Mouse (Mus musculus): ENCODE data around the gene Bmpr1b. TPM values are rescaled to one million over a fixed set of nuclear protein-coding genes. Genes with fewer than 3 reads are reported as not detected.
A peak's percentile ranks its signal among the peaks of the same experiment; 100 is the strongest.

Gene Bmpr1b
- polyA plus RNA-seq, 2 experiments, result 8.8 to 11.7 TPM

DNA sequence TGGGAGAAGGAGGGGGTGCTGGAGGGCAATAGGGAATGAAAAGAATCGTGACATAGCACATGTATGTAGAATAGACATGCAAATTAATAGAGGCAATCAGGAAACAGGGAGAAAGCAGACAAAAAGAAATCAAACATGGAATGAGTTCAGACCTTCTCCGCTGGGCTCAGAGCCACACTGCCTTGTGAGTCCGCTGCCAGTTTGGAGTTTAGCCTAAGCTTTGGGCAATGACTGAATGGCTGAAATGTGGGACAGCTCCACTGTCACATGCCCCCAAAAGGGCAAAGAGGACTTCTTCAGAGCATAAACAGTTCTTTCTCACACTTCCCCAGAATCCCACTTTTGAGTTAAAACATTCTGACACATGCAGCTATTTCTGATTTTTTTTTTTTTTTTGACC lies 236.3 kb downstream of the Bmpr1b start:
- H3K27ac ChIP-seq (replicated peaks; ENCODE audit: low read depth, low read length), result no peak overlapping the region
- H3K36me3 ChIP-seq (ENCODE audit: control insufficient read depth, insufficient read depth, low read length), result no peaks in the 10 kb centered on the region
- no peak for DNase-seq (ENCODE audit: low spot score)
- TF ChIP-seq POLR2A (IDR thresholded peaks at IDR 0.05; ENCODE audit: borderline replicate concordance, extremely low read depth, insufficient read depth, insufficient read length), result no peak
- no peaks in the 10 kb centered on the region for H3K9me3 ChIP-seq (ENCODE audit: control insufficient read depth, low read length)
- H3K4me2 ChIP-seq (replicated peaks; ENCODE audit: low read depth, low read length, severe bottlenecking), result no peak overlapping the region
- H3K9ac ChIP-seq (ENCODE audit: low read depth, low read length, severe bottlenecking), result no peak overlapping the region
- WGBS, result 75% methylated on average over 3 of the region's 3 CpGs
- H3K4me1 ChIP-seq (ENCODE audit: control insufficient read depth, insufficient read depth, low read length), result peaks cover 19% of the 10 kb centered on the region
- no peak for ATAC-seq (ENCODE audit: low FRiP score, low read depth)
- H3K27me3 ChIP-seq (ENCODE audit: control insufficient read depth, insufficient read depth, low read length), result no peaks in the 10 kb centered on the region
- H3K4me3 ChIP-seq (replicated peaks; ENCODE audit: low read length), result no peak overlapping the region

DNA sequence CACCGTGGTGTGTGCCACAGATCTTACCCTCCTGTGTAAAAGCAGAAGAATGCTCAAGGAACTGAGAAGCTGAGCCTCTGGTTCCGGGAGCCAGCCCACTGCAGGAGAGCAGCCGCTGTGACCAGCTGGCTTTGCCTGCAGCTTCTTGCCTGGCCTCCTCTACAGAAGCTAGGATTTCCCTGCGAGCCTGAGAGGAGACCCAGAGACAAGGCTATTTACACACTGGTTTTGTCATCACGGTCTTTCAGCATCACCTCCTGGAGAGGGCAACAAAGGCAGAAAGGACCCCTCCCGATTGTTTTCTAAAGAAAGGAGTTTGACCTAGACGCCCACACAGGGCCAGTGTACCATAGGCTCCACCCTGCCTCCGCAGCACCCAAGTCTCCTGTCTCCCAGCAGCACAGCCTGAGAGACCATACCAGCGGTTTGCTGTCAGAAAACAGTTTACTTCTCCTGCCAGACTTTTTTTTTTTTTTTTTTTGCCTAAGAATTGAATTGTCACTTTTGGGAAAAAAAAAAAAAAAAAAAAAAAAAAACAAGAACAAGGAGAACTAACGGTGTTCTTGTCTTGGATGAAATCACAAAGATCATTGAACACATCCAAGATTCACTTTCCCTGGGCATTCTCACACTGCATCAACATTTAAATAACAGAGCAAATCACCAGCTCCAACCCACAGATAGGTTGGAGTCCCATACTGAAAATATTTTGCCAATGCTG lies 237.7 kb downstream of the Bmpr1b start:
- peak; percentile 28 for DNase-seq (ENCODE audit: low spot score)
- no peaks in the 10 kb centered on the region for H3K27me3 ChIP-seq (ENCODE audit: control insufficient read depth, insufficient read depth, low read length)
- no peaks in the 10 kb centered on the region for H3K36me3 ChIP-seq (ENCODE audit: control insufficient read depth, insufficient read depth, low read length)
- H3K4me3 ChIP-seq (replicated peaks; ENCODE audit: low read length), result peak overlapping the region; percentile 5
- no peak overlapping the region for H3K27ac ChIP-seq (replicated peaks; ENCODE audit: low read depth, low read length)
- TF ChIP-seq POLR2A (IDR thresholded peaks at IDR 0.05; ENCODE audit: borderline replicate concordance, extremely low read depth, insufficient read depth, insufficient read length), result no peak
- ATAC-seq (ENCODE audit: low FRiP score, low read depth), result peak; percentile 42; the same call in 1 of the 2 replicates
- peaks cover 20% of the 10 kb centered on the region for H3K4me1 ChIP-seq (ENCODE audit: control insufficient read depth, insufficient read depth, low read length)
- no peaks in the 10 kb centered on the region for H3K9me3 ChIP-seq (ENCODE audit: control insufficient read depth, low read length)
- 12% methylated on average over 10 of the region's 10 CpGs for WGBS
- peak overlapping the region; percentile 32 for H3K4me2 ChIP-seq (replicated peaks; ENCODE audit: low read depth, low read length, severe bottlenecking)
- H3K9ac ChIP-seq (ENCODE audit: low read depth, low read length, severe bottlenecking), result peak overlapping the region; percentile 34; the same call in 1 of the 2 replicates

DNA sequence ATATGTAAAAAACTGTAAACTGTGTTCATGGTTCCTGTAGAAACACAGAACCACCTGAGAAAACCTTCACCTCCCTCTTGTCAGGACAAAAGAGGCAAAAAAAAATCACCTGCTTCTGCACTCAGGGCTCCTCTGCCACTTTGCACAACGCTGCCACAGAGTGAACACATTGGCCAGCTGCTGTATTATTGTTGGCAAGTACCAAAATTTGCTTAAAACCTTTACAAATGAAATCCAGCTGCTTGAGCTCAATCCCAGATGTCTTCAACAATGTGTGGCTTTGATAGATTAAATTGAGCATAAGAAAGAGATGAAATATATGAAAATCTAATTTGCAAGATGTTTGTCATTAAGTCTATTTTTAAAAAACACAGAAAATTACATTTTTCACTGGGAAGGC lies 245.8 kb downstream of the Bmpr1b start:
- H3K4me2 ChIP-seq (replicated peaks; ENCODE audit: low read depth, low read length, severe bottlenecking), result no peak overlapping the region
- H3K4me3 ChIP-seq (replicated peaks; ENCODE audit: low read length), result no peak overlapping the region
- peaks cover 32% of the 10 kb centered on the region for H3K4me1 ChIP-seq (ENCODE audit: control insufficient read depth, insufficient read depth, low read length)
- no peaks in the 10 kb centered on the region for H3K36me3 ChIP-seq (ENCODE audit: control insufficient read depth, insufficient read depth, low read length)
- DNase-seq (ENCODE audit: low spot score), result peak; percentile 82
- no peak overlapping the region for H3K27ac ChIP-seq (replicated peaks; ENCODE audit: low read depth, low read length)
- 16% methylated on average over 1 of the region's 1 CpGs for WGBS
- no peak for TF ChIP-seq POLR2A (IDR thresholded peaks at IDR 0.05; ENCODE audit: borderline replicate concordance, extremely low read depth, insufficient read depth, insufficient read length)
- H3K27me3 ChIP-seq (ENCODE audit: control insufficient read depth, insufficient read depth, low read length), result no peaks in the 10 kb centered on the region
- H3K9me3 ChIP-seq (ENCODE audit: control insufficient read depth, low read length), result no peaks in the 10 kb centered on the region
- 0 out of 2 replicates have a peak, but pooled peaks have one; percentile 43 for ATAC-seq (ENCODE audit: low FRiP score, low read depth)
- no peak overlapping the region for H3K9ac ChIP-seq (ENCODE audit: low read depth, low read length, severe bottlenecking)

GRCm38 (mm10) chr3:141921161-141921560 lies 248.1 kb downstream of the Bmpr1b start:
- H3K27me3 ChIP-seq (ENCODE audit: control insufficient read depth, insufficient read depth, low read length), result no peaks in the 10 kb centered on the region
- WGBS, result 11% methylated on average over 4 of the region's 4 CpGs
- H3K9me3 ChIP-seq (ENCODE audit: control insufficient read depth, low read length), result no peaks in the 10 kb centered on the region
- H3K36me3 ChIP-seq (ENCODE audit: control insufficient read depth, insufficient read depth, low read length), result no peaks in the 10 kb centered on the region
- H3K4me3 ChIP-seq (replicated peaks; ENCODE audit: low read length), result no peak overlapping the region
- no peak overlapping the region for H3K9ac ChIP-seq (ENCODE audit: low read depth, low read length, severe bottlenecking)
- H3K4me1 ChIP-seq (ENCODE audit: control insufficient read depth, insufficient read depth, low read length), result peaks cover 29% of the 10 kb centered on the region
- peak; percentile 27 for DNase-seq (ENCODE audit: low spot score)
- H3K27ac ChIP-seq (replicated peaks; ENCODE audit: low read depth, low read length), result no peak overlapping the region
- peak; percentile 57; the same call in 1 of the 2 replicates for ATAC-seq (ENCODE audit: low FRiP score, low read depth)
- no peak for TF ChIP-seq POLR2A (IDR thresholded peaks at IDR 0.05; ENCODE audit: borderline replicate concordance, extremely low read depth, insufficient read depth, insufficient read length)
- H3K4me2 ChIP-seq (replicated peaks; ENCODE audit: low read depth, low read length, severe bottlenecking), result no peak overlapping the region

DNA sequence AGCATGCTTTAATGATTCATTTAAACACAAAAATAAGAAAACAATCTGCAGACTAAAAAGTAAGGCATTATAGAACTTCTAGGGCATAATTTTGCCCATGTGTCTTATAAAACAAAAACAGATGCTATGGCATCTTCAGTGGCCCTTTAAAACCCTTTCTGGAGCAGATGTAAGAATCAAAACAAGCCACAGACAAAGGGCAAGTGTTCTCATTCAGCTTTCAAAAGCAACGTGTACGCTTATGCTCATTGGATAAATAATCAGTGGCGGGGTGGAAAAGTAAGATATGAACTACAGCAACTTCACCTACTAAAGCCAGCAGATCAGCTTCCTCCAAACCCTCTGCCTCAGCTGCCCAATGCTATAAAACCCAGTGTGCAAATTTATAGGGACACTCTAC lies 249.6 kb downstream of the Bmpr1b start:
- no peak overlapping the region for H3K4me2 ChIP-seq (replicated peaks; ENCODE audit: low read depth, low read length, severe bottlenecking)
- 37% methylated on average over 3 of the region's 3 CpGs for WGBS
- H3K4me1 ChIP-seq (ENCODE audit: control insufficient read depth, insufficient read depth, low read length), result peaks cover 32% of the 10 kb centered on the region
- H3K36me3 ChIP-seq (ENCODE audit: control insufficient read depth, insufficient read depth, low read length), result no peaks in the 10 kb centered on the region
- H3K27ac ChIP-seq (replicated peaks; ENCODE audit: low read depth, low read length), result no peak overlapping the region
- no peak overlapping the region for H3K4me3 ChIP-seq (replicated peaks; ENCODE audit: low read length)
- H3K9me3 ChIP-seq (ENCODE audit: control insufficient read depth, low read length), result no peaks in the 10 kb centered on the region
- ATAC-seq (ENCODE audit: low FRiP score, low read depth) (no peak), DNase-seq (ENCODE audit: low spot score) (peak; percentile 12)
- H3K9ac ChIP-seq (ENCODE audit: low read depth, low read length, severe bottlenecking), result no peak overlapping the region
- no peak for TF ChIP-seq POLR2A (IDR thresholded peaks at IDR 0.05; ENCODE audit: borderline replicate concordance, extremely low read depth, insufficient read depth, insufficient read length)
- 0 out of 2 replicates have a peak, but pooled peaks cover under 1% of the 10 kb centered on the region for H3K27me3 ChIP-seq (ENCODE audit: control insufficient read depth, insufficient read depth, low read length)

Measured in limb, embryonic 14.5 days (tissue).